Mouse (Mus musculus) heart, adult 10 weeks (tissue): ENCODE results near the gene Farp2. TPM values are rescaled to one million over a fixed set of nuclear protein-coding genes. Genes with fewer than 3 reads are reported as not detected.

Experiments
- polyA plus RNA-seq: library from polyadenylated mRNA; stranded (reverse); fragments of 350-450 nt; fragmentation: Illumina TruSeq; extraction: RNeasy Lipid Tissue Mini Kit (QIAGEN cat#74804); gene quantifications from one replicate; pipeline ENCODE4 v1.2.3, GENCODE M21; 2014; ENCODE audit warnings: low read depth, low replicate concordance

Farp2 gene
- 10.2 TPM for polyA plus RNA-seq

DNA sequence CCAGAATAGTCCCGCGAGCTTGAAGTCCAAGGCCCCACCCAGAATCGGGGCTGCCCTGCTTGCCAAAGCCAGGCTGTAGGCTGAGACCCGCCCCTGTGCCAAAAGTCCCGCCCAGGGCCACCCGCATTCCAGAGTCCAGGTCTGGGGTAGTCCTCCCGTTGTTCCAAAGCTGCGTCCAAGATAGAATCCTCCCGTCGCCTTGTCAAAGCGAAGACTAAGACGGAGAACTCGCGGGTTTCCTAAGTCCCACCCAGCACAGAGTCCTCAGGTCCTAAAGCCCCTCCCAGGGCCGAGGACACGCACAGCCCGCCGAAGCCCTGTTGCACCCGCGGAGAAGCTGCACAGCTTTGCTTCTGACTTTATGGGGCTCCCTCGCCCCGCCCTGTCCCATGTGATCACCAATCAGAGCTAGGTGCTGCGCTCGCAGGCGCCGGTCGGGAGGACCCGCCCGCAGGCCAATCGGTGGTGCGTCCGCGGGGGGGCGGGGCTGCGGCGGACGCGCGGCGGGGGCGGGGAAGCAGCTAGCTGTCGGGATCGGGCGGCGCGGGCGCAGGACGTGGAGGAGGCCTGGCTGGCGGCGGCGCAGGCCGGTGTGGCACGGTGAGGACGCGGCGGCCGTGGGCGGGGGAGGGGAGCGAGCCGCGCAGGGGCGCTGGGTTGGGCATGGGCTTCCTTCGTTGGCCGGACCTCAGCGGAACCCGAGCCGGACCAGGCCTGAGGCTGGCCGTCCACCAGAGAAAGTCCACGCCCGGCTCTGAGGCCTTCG, at the start of gene Farp2:
Farp2 (plus strand) TSS at position 495 of the 766 bp plus-strand sequence.

DNA sequence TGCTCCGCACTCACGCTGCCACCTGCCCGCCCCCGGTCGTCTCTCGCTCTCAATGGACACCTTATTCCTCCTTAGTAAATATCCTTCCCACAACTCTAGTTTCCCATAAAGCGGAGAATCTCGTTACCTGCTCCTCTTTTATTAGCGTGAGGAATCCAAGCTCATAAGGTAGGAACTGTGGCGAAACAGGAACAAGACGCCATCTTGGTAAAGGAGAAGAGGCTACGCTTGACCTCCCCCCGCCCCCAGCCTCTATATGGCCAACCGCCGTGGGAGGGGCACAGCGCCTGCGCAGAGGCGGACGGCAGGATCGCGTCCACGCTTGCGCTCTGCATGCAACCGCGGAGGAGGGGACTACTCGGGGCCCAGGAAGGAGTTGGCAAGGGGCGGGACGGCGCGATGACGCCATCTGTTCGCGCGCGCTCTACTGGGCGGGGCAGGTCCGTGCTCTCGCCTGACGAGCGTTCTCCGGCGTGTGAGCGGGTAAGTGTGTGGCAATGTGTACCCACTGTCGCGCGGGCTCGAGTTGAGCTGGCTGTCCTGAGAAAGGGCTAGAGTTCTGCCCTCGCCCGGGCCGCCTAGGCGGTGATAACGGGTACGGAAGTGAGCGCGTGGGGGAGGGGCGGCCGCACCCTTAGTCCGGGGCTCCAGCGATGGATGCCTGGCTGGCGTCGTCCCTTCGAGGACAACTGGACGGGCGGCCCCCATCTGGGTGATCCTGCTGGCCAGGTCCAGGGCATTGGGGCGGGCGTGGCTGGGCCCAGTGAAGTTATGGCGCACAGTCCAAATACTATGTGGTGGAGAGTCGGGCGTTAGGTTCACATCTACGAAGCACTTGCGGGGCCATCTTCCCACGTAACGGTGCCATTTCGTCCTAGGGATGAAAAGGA, 33.0 kb upstream of the Farp2 start, which contains the start of gene Hdlbp:
Hdlbp (minus strand) TSS at position 230 of the 890 bp plus-strand sequence.

GRCm38 (mm10) chr1:93658559-93658958, 146.7 kb downstream of the Farp2 start, which contains the start of gene Stk25:
TSS of gene Stk25 (minus strand) at chr1:93658659.

Other genes with a start within 250 kb of the Farp2 start
- 21.4 TPM for gene Mterf4, start 206.2 kb upstream of the Farp2 start, polyA plus RNA-seq
- gene Ppp1r7, start 169.2 kb upstream of the Farp2 start, polyA plus RNA-seq = 29.4 TPM
- gene Pask, start 168.6 kb upstream of the Farp2 start, polyA plus RNA-seq = 0.26 TPM
- not detected for gene Ano7, start 138.1 kb upstream of the Farp2 start, polyA plus RNA-seq
- 267 TPM for gene Hdlbp, start 33.3 kb upstream of the Farp2 start, polyA plus RNA-seq
- gene Stk25, start 146.6 kb downstream of the Farp2 start, polyA plus RNA-seq = 97.2 TPM
- gene Bok, start 173.6 kb downstream of the Farp2 start, polyA plus RNA-seq = 7.0 TPM
- gene Atg4b, start 239.4 kb downstream of the Farp2 start, polyA plus RNA-seq = 28.9 TPM
- 88.9 TPM for gene Thap4, start 242.8 kb downstream of the Farp2 start, polyA plus RNA-seq